Mouse (Mus musculus): Measurements from ENCODE around the gene Pbx1.

GRCm38 (mm10) chr1:168292106-168292505, 140.0 kb downstream of the Pbx1 start:
- TF ChIP-seq MAFK (IDR thresholded peaks at IDR 0.05; ENCODE audit: insufficient read depth, low read depth, low read length): no peak
- no peak for TF ChIP-seq ZC3H11A (IDR thresholded peaks at IDR 0.05; ENCODE audit: borderline replicate concordance, low read depth, low read length)
- TF ChIP-seq HCFC1 (IDR thresholded peaks at IDR 0.05; ENCODE audit: borderline replicate concordance, insufficient read depth, low read length): no peak
- TF ChIP-seq ZNF384 (IDR thresholded peaks at IDR 0.05; ENCODE audit: low read depth, low read length): no peak
- no peak for TF ChIP-seq CHD2 (IDR thresholded peaks at IDR 0.05; ENCODE audit: low read depth, low read length)

Data from ES-E14 (cell line).